Mouse (Mus musculus) myocyte (in vitro differentiated cells): Measurements from ENCODE around the gene Tmem63b.

Experiments
- CEBPB ChIP-seq: IDR thresholded peaks from 2 replicates; pipeline ENCODE4 v1.6.1; 2011; ENCODE audit warnings: mild to moderate bottlenecking, moderate library complexity; ENCODE audit not compliant: poor library complexity, insufficient read depth, severe bottlenecking
- MAX ChIP-seq: IDR thresholded peaks from one replicate; pipeline ENCODE4 v1.6.1; 2011; ENCODE audit warnings: low read depth, mild to moderate bottlenecking, control low read depth
- MYOD1 ChIP-seq, 3 experiments: IDR thresholded peaks; one replicate each; pipeline ENCODE4 v1.6.1; 2011; ENCODE audit warnings: control low read depth in 2 of 3, low read depth in 2 of 3, mild to moderate bottlenecking in 2 of 3, moderate library complexity in 1 of 3; ENCODE audit not compliant: insufficient read length in 2 of 3, control insufficient read depth in 1 of 3
- MYOG ChIP-seq, 3 experiments: IDR thresholded peaks; one replicate each; pipeline ENCODE4 v1.6.1; 2011; ENCODE audit warnings: control low read depth in 2 of 3, low read depth in 2 of 3, mild to moderate bottlenecking in 2 of 3; ENCODE audit not compliant: insufficient read length in 2 of 3, control insufficient read depth in 1 of 3, insufficient read depth in 1 of 3
- POLR2A ChIP-seq: IDR thresholded peaks from one replicate; pipeline ENCODE4 v1.6.1; 2011; ENCODE audit warnings: low read depth, mild to moderate bottlenecking, control low read depth, moderate library complexity; ENCODE audit not compliant: insufficient read length
- TCF12 ChIP-seq: IDR thresholded peaks from one replicate; pipeline ENCODE4 v1.6.1; 2011; ENCODE audit warnings: mild to moderate bottlenecking, control low read depth; ENCODE audit not compliant: poor library complexity, insufficient read depth, severe bottlenecking
- TCF3 ChIP-seq: IDR thresholded peaks from one replicate; pipeline ENCODE4 v1.6.1; 2011; ENCODE audit warnings: low read depth, control low read depth; ENCODE audit not compliant: insufficient read length

DNA sequence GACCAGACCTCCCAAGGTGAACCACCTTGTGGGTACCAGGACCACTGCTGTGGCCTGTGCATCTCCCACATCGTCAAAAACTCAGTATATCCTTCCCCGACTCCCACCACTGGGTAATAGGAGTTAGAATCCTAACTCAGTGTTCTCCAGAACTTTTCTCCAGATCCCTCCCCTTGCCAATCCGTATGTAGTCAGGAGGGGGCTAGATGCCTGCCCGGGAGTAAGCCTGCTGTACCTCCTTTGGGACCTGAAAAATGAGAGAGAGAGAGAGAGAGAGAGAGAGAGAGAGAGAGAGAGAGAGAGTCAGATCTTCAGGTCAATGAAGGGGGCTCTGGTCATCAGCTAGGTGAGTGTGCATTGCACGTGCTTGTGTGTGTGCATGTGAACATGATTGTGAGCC lies 52.7 kb downstream of the Tmem63b start:
- TF ChIP-seq POLR2A (no peak), TCF12 (no peak), CEBPB (no peak), TCF3 (no peak), MYOG (IDR thresholded peaks at IDR 0.05; ENCODE audit: control insufficient read depth in 1 of 3, insufficient read depth in 1 of 3, insufficient read length in 2 of 3, low read depth in 2 of 3) (no peak), MAX (no peak), MYOD1 (IDR thresholded peaks at IDR 0.05; ENCODE audit: control insufficient read depth in 1 of 3, insufficient read length in 2 of 3, low read depth in 2 of 3) (no peak)
